Mouse (Mus musculus): Measurements from ENCODE around the gene Col5a2. TPM values are rescaled to one million over a fixed set of nuclear protein-coding genes. Genes with fewer than 3 reads are reported as not detected.

The Col5a2 gene
- polyA plus RNA-seq, 1 experiment = 17.5 TPM

GRCm38 (mm10) chr1:45365427-45365826, 137.7 kb downstream of the Col5a2 start:
- TF ChIP-seq POLR2A (IDR thresholded peaks at IDR 0.05; ENCODE audit: borderline replicate concordance, extremely low read depth, low read depth, low read length) (no peak), CTCF (IDR thresholded peaks at IDR 0.05; ENCODE audit: insufficient read depth, low read length) (no peak)
- no peak for DNase-seq
- 70% methylated on average over 1 of the region's 1 CpGs for WGBS

DNA sequence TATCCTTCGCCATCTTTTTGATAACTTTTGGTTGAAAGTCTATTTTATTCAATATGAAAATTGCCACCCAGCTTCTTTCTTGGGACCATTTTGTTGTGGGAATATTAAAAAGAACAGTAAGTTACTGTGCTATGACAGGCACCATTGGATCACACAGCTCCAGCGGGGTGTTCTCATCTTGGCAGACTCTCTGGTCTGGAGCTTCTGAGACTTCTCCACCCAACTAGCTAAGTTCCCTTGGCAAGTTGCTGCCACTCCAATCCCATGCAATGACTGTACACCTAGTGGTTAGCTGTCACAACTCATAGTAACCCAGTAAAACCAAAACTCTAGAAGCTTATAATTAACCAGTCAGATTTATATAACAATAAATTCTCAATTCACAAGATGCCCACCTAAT, 139.8 kb downstream of the Col5a2 start:
- 94% methylated on average over 2 of the region's 2 CpGs for WGBS
- DNase-seq = no peak

More at GRCm38 (mm10) chr1:45365427-45365826, 137.7 kb downstream of the Col5a2 start:
- H3K4me3 ChIP-seq (replicated peaks; ENCODE audit: extremely low read depth, low read depth, low read length) = no peak overlapping the region
- H3K4me1 ChIP-seq (ENCODE audit: control insufficient read depth, insufficient read depth, low read length) = no peaks in the 10 kb centered on the region

DNA sequence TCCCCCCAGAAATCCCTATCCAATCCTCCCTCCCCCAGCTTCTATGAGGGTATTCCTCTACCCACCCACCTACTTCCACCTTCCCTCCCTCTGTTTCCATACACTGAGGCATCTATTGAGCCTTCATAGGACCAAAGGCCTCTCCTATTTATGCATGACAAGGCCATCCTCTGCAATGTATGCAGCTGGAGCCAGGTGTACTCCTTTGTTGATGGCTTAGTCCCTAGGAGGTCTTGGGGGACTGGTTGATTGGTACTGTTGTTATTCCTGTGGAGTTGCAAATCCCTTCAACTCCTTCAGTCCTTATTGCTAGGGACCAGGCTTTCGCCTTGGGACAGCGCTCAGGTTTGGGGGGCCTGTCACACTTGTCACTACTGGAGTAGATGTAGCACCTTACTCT, 143.4 kb downstream of the Col5a2 start:
- Histone ChIP-seq H3K4me3 (replicated peaks; ENCODE audit: extremely low read depth, low read depth, low read length) (no peak overlapping the region), H3K4me1 (ENCODE audit: control insufficient read depth, insufficient read depth, low read length) (no peaks in the 10 kb centered on the region)
- TF ChIP-seq POLR2A (IDR thresholded peaks at IDR 0.05; ENCODE audit: borderline replicate concordance, extremely low read depth, low read depth, low read length) = no peak
- no peak for TF ChIP-seq CTCF (IDR thresholded peaks at IDR 0.05; ENCODE audit: insufficient read depth, low read length)
- WGBS = 90% methylated on average over 2 of the region's 2 CpGs
- DNase-seq = no peak

More for the DNA sequence above, 139.8 kb downstream of the Col5a2 start:
- TF ChIP-seq CTCF (IDR thresholded peaks at IDR 0.05; ENCODE audit: insufficient read depth, low read length) = no peak
- no peak for TF ChIP-seq POLR2A (IDR thresholded peaks at IDR 0.05; ENCODE audit: borderline replicate concordance, extremely low read depth, low read depth, low read length)
- H3K4me1 ChIP-seq (ENCODE audit: control insufficient read depth, insufficient read depth, low read length) = no peaks in the 10 kb centered on the region
- H3K4me3 ChIP-seq (replicated peaks; ENCODE audit: extremely low read depth, low read depth, low read length) = no peak overlapping the region

- Histone ChIP-seq H3K4me1 (ENCODE audit: control insufficient read depth, insufficient read depth, low read length) (no peaks in the 10 kb centered on the region), H3K4me3 (replicated peaks; ENCODE audit: extremely low read depth, low read depth, low read length) (no peak overlapping the region)
- DNase-seq = no peak
- 36% methylated on average over 2 of the region's 2 CpGs for WGBS
- TF ChIP-seq POLR2A (IDR thresholded peaks at IDR 0.05; ENCODE audit: borderline replicate concordance, extremely low read depth, low read depth, low read length) (no peak), CTCF (IDR thresholded peaks at IDR 0.05; ENCODE audit: insufficient read depth, low read length) (no peak)
Measured at GRCm38 (mm10) chr1:45359147-45359546, 143.9 kb downstream of the Col5a2 start.

DNA sequence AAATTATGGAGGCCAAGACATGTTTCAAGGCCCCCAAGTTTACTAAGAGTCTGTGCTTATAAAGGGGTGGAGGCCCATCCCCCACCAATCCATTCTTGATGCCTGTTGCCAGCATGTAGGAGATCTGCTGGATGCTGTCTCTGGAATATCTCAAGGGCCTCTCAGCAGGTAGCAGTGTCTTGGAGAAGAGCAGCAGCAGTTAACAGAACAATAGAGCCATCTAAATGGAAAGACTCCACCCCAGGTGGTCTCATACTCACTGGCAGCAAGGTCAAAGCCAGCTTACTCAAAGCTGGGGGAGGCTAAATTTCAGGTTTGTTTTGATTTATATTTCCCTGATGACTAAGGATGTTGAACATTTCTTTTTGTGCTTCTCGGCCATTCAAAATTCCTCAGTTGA, 145.1 kb downstream of the Col5a2 start:
- DNase-seq = no peak
- TF ChIP-seq POLR2A (IDR thresholded peaks at IDR 0.05; ENCODE audit: borderline replicate concordance, extremely low read depth, low read depth, low read length) = no peak
- TF ChIP-seq CTCF (IDR thresholded peaks at IDR 0.05; ENCODE audit: insufficient read depth, low read length) = no peak
- 70% methylated on average over 1 of the region's 1 CpGs for WGBS
- Histone ChIP-seq H3K4me3 (replicated peaks; ENCODE audit: extremely low read depth, low read depth, low read length) (no peak overlapping the region), H3K4me1 (ENCODE audit: control insufficient read depth, insufficient read depth, low read length) (no peaks in the 10 kb centered on the region)

DNA sequence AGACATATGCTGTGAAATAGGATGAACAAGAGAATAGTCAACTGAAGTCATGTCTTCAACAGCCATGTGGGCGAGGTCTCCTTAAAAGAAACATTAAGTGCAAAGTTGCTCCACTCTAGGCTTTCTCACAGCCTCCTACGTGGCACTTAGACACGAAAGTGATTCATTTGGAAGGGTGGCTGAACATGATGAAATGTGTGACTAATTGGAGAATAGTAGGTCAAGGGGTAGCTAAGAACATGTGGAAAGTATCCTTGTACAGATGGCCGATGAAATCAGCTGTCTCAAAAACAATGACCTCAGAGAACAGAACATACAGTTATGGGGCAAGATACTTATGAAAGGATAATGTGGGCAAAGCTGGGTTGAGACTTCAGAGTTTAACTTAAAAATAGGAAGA, 147.1 kb downstream of the Col5a2 start:
- WGBS = 63% methylated on average over 4 of the region's 4 CpGs
- H3K4me1 ChIP-seq (ENCODE audit: control insufficient read depth, insufficient read depth, low read length) = no peaks in the 10 kb centered on the region
- no peak for DNase-seq
- H3K4me3 ChIP-seq (replicated peaks; ENCODE audit: extremely low read depth, low read depth, low read length) = no peak overlapping the region
- TF ChIP-seq CTCF (IDR thresholded peaks at IDR 0.05; ENCODE audit: insufficient read depth, low read length) = no peak
- TF ChIP-seq POLR2A (IDR thresholded peaks at IDR 0.05; ENCODE audit: borderline replicate concordance, extremely low read depth, low read depth, low read length) = no peak

- TF ChIP-seq POLR2A (IDR thresholded peaks at IDR 0.05; ENCODE audit: borderline replicate concordance, extremely low read depth, low read depth, low read length) = no peak
- TF ChIP-seq CTCF (IDR thresholded peaks at IDR 0.05; ENCODE audit: insufficient read depth, low read length) = no peak
- WGBS = 77% methylated on average over 1 of the region's 1 CpGs
Measured at GRCm38 (mm10) chr1:45329149-45329548, 173.9 kb downstream of the Col5a2 start.

More at GRCm38 (mm10) chr1:45329149-45329548, 173.9 kb downstream of the Col5a2 start:
- Histone ChIP-seq H3K4me3 (replicated peaks; ENCODE audit: extremely low read depth, low read depth, low read length) (no peak overlapping the region), H3K4me1 (ENCODE audit: control insufficient read depth, insufficient read depth, low read length) (no peaks in the 10 kb centered on the region)
- DNase-seq = no peak

Other genes starting within 250 kb of the Col5a2 start
- gene Col3a1, start 191.7 kb downstream of the Col5a2 start, polyA plus RNA-seq (2012; rRNA removed) = 94.4 and 128 TPM in 2 replicates

Data from lung, adult 2 months (tissue).